Mouse (Mus musculus) heart, embryonic 16.5 days (tissue): ENCODE measurements around the gene Zfp184. TPM values are rescaled to one million over a fixed set of nuclear protein-coding genes. Genes with fewer than 3 reads are reported as not detected.

Experiments used
- ATAC-seq: fragments of 200-750 bp; cut with Nextera tagmentation; replicated peaks from 2 replicates; pipeline ENCODE4 v1.8.0; 2017; ENCODE audit warnings: moderate number of reproducible peaks; ENCODE audit not compliant: insufficient read depth, low FRiP score; ENCODE audit errors: extremely low read depth
- H3K27ac ChIP-seq: fragments of 300-500 bp; sonication (generic); 2 replicates; pipeline ENCODE4 v1.5.1; 2014; ENCODE audit warnings: mild to moderate bottlenecking, low read length, control low read depth, moderate library complexity
- H3K27me3 ChIP-seq: fragments of 300-500 bp; sonication (generic); 2 replicates; pipeline ENCODE4 v1.6.1; 2014; ENCODE audit warnings: low read length, mixed read lengths; ENCODE audit not compliant: control insufficient read depth, insufficient read depth
- H3K36me3 ChIP-seq: fragments of 300-500 bp; sonication (generic); 2 replicates; pipeline ENCODE4 v1.6.1; 2014; ENCODE audit not compliant: control insufficient read depth, insufficient read depth
- H3K4me1 ChIP-seq: fragments of 300-500 bp; sonication (generic); 2 replicates; pipeline ENCODE4 v1.6.1; 2014; ENCODE audit warnings: low read length, mixed read lengths; ENCODE audit not compliant: control insufficient read depth, insufficient read depth
- H3K4me2 ChIP-seq: fragments of 300-500 bp; sonication (generic); 2 replicates; pipeline ENCODE4 v1.6.1; 2014; ENCODE audit warnings: low read depth, mild to moderate bottlenecking, control low read depth, low read length
- H3K4me3 ChIP-seq: fragments of 300-500 bp; sonication (generic); 2 replicates; pipeline ENCODE4 v1.5.1; 2014; ENCODE audit warnings: mild to moderate bottlenecking, control low read depth, low read length
- H3K9ac ChIP-seq: fragments of 300-500 bp; sonication (generic); 2 replicates; pipeline ENCODE4 v1.6.1; 2014; ENCODE audit warnings: low read length, control low read depth
- H3K9me3 ChIP-seq: fragments of 300-500 bp; sonication (generic); replicated peaks from 2 replicates; pipeline ENCODE4 v1.6.1; 2016; ENCODE audit warnings: low read length; ENCODE audit not compliant: control insufficient read depth
- WGBS: fragments of 180-500 bp; shearing (Covaris S2); extraction: QIAGEN DNeasy Blood & Tissue Kit; methylation state at CpG from one replicate; pipeline ENCODE4 v1.1.7; 2014; 5-methylcytosine and 5-hydroxymethylcytosine counted together
- polyA plus RNA-seq: library from polyadenylated mRNA; unstranded; fragments of >200 nt; fragmentation: Nextera tagmentation; extraction: Ambion mirVana; gene quantifications from 2 replicates; pipeline ENCODE4 v1.2.1, GENCODE M21; 2015

Gene Zfp184
- polyA plus RNA-seq, 1 experiment from 2014 or later = 2.9 TPM

DNA sequence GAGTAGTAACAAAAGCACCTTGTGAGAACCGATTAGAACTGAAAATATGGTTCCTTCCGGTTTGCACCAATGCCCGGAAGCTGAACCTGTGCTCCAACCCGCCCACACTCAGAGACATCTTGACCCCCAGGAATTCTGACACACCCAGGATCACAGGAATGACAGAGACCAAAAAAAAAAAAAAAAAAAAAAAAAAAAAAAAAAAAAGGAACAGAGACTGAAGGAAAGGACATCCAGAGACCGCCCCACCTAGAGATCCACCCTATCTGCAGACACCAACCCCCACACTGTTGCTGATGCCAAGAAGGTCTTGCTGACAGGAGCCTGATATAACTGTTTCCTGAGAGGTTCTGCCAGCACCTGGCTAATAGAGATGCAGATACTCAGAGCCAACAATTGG, 47.7 kb downstream of the Zfp184 start:
- no peaks in the 10 kb centered on the region for H3K36me3 ChIP-seq
- 72% methylated on average over 5 of the region's 5 CpGs for WGBS

GRCm38 (mm10) chr13:21993957-21994738, 49.3 kb downstream of the Zfp184 start:
- Histone ChIP-seq H3K4me1 (peaks cover 4% of the 10 kb centered on the region), H3K36me3 (no peaks in the 10 kb centered on the region), H3K9me3 (peaks cover 8% of the 10 kb centered on the region), H3K27me3 (peaks cover 34% of the 10 kb centered on the region), H3K4me2 (peak overlapping the region; percentile 49), H3K27ac (no peak overlapping the region), H3K4me3 (peak overlapping the region; percentile 30), H3K9ac (no peak overlapping the region)
- WGBS = 5% methylated on average over 22 of the region's 22 CpGs
- no peak for ATAC-seq

More for the DNA sequence above, 47.7 kb downstream of the Zfp184 start:
- H3K4me1 ChIP-seq = peaks cover 4% of the 10 kb centered on the region
- no peak overlapping the region for H3K9ac ChIP-seq
- peaks cover 20% of the 10 kb centered on the region for H3K27me3 ChIP-seq
- no peak overlapping the region for H3K4me3 ChIP-seq
- H3K27ac ChIP-seq = no peak overlapping the region
- peaks cover 8% of the 10 kb centered on the region for H3K9me3 ChIP-seq
- H3K4me2 ChIP-seq = no peak overlapping the region
- ATAC-seq = no peak

GRCm38 (mm10) chr13:21994896-21995295, 50.0 kb downstream of the Zfp184 start:
- no peak for ATAC-seq
- Histone ChIP-seq H3K27me3 (peaks cover 42% of the 10 kb centered on the region), H3K27ac (no peak overlapping the region), H3K4me1 (peaks cover 4% of the 10 kb centered on the region), H3K9ac (peak overlapping the region; percentile 31), H3K36me3 (no peaks in the 10 kb centered on the region), H3K4me3 (peak overlapping the region; percentile 58), H3K4me2 (peak overlapping the region; percentile 79), H3K9me3 (peaks cover 8% of the 10 kb centered on the region)
- WGBS = 6% methylated on average over 8 of the region's 8 CpGs

- H3K4me1 ChIP-seq = peaks cover 4% of the 10 kb centered on the region
- WGBS = 1% methylated on average over 21 of the region's 21 CpGs
- H3K9ac ChIP-seq = peak overlapping the region; percentile 31
- H3K4me3 ChIP-seq = peak overlapping the region; percentile 58
- peaks cover 47% of the 10 kb centered on the region for H3K27me3 ChIP-seq
- peaks cover 8% of the 10 kb centered on the region for H3K9me3 ChIP-seq
- no peak overlapping the region for H3K27ac ChIP-seq
- ATAC-seq = peak; percentile 67; the same call in 1 of the 2 replicates
- no peaks in the 10 kb centered on the region for H3K36me3 ChIP-seq
- H3K4me2 ChIP-seq = peak overlapping the region; percentile 79
These were observed 50.5 kb downstream of the Zfp184 start for GRCm38 (mm10) chr13:21995331-21995914.

- Histone ChIP-seq H3K27ac (no peak overlapping the region), H3K9ac (no peak overlapping the region), H3K27me3 (peaks cover 54% of the 10 kb centered on the region), H3K4me1 (peaks cover 4% of the 10 kb centered on the region), H3K4me3 (peak overlapping the region; percentile 58), H3K4me2 (peak overlapping the region; percentile 79), H3K9me3 (peaks cover 3% of the 10 kb centered on the region), H3K36me3 (no peaks in the 10 kb centered on the region)
- ATAC-seq = no peak
- 6% methylated on average over 12 of the region's 12 CpGs for WGBS
These were observed 51.4 kb downstream of the Zfp184 start for GRCm38 (mm10) chr13:21996101-21996839.

- Histone ChIP-seq H3K4me2 (peak overlapping the region; percentile 79), H3K27me3 (peaks cover 53% of the 10 kb centered on the region), H3K36me3 (no peaks in the 10 kb centered on the region), H3K4me1 (peaks cover 4% of the 10 kb centered on the region), H3K27ac (no peak overlapping the region), H3K9me3 (no peaks in the 10 kb centered on the region), H3K4me3 (peak overlapping the region; percentile 43), H3K9ac (no peak overlapping the region)
- ATAC-seq = no peak
- WGBS = 3% methylated on average over 13 of the region's 13 CpGs
These were observed 51.9 kb downstream of the Zfp184 start for GRCm38 (mm10) chr13:21996840-21997185.

- no peak overlapping the region for H3K9ac ChIP-seq
- H3K4me2 ChIP-seq = peak overlapping the region; percentile 79
- H3K27ac ChIP-seq = no peak overlapping the region
- H3K36me3 ChIP-seq = no peaks in the 10 kb centered on the region
- WGBS = 3% methylated on average over 21 of the region's 21 CpGs
- H3K4me1 ChIP-seq = peaks cover 4% of the 10 kb centered on the region
- H3K4me3 ChIP-seq = peak overlapping the region; percentile 43
- no peak for ATAC-seq
- peaks cover 54% of the 10 kb centered on the region for H3K27me3 ChIP-seq
- H3K9me3 ChIP-seq = no peaks in the 10 kb centered on the region
These were observed 52.4 kb downstream of the Zfp184 start for GRCm38 (mm10) chr13:21997201-21997820.

- no peak for ATAC-seq
- no peak overlapping the region for H3K9ac ChIP-seq
- no peak overlapping the region; the same call in 1 of the 2 replicates for H3K4me3 ChIP-seq
- H3K9me3 ChIP-seq = no peaks in the 10 kb centered on the region
- 9% methylated on average over 4 of the region's 4 CpGs for WGBS
- H3K27me3 ChIP-seq = peaks cover 58% of the 10 kb centered on the region
- no peak overlapping the region for H3K4me2 ChIP-seq
- peaks cover 4% of the 10 kb centered on the region for H3K4me1 ChIP-seq
- H3K27ac ChIP-seq = no peak overlapping the region
- H3K36me3 ChIP-seq = no peaks in the 10 kb centered on the region
These were observed 52.9 kb downstream of the Zfp184 start for GRCm38 (mm10) chr13:21997821-21998220.
